ENCODE assay signal across 8 mouse cellular contexts in genomic region chr6:143152321-143152827, GRCm38 (mm10). TPM values are rescaled to one million over a fixed set of nuclear protein-coding genes. Genes with fewer than 3 reads are reported as not detected.
DNase-seq lines count a peak whose midpoint lies in the region; ATAC-seq and TF ChIP-seq lines count a peak whose summit lies in the region.

No protein-coding gene starts in this region.

- no peaks in the 10 kb centered on the region for H3K36me3 ChIP-seq in heart, embryonic 10.5 days
- no peaks in the 10 kb centered on the region for H3K36me3 ChIP-seq in kidney, embryonic 14.5 days (ENCODE audit: control insufficient read depth, insufficient read depth, low read length)
- H3K36me3 ChIP-seq in forebrain, embryonic 15.5 days: no peaks in the 10 kb centered on the region
- no peaks in the 10 kb centered on the region for H3K36me3 ChIP-seq in heart, adult 2 months (ENCODE audit: control insufficient read depth, insufficient read depth, low read length)

- no peaks in the 10 kb centered on the region for H3K79me2 ChIP-seq in heart, adult 2 months (replicated peaks; ENCODE audit: control insufficient read depth, insufficient read depth, low read length)

- H3K4me2 ChIP-seq in kidney, embryonic 14.5 days (replicated peaks; ENCODE audit: low read depth, low read length): no peak overlapping the region; the same call in 1 of the 2 replicates
- H3K4me2 ChIP-seq in forebrain, embryonic 15.5 days (replicated peaks): no peak overlapping the region

- no peak overlapping the region for H3K27ac ChIP-seq in heart, embryonic 10.5 days
- H3K27ac ChIP-seq in kidney, embryonic 14.5 days (ENCODE audit: low read depth, low read length): peak overlapping the region; percentile 57
- no peak overlapping the region for H3K27ac ChIP-seq in forebrain, embryonic 15.5 days (replicated peaks)
- no peak overlapping the region for H3K27ac ChIP-seq in heart, adult 2 months

- H3K27me3 ChIP-seq in heart, embryonic 10.5 days (ENCODE audit: insufficient read depth, poor library complexity, severe bottlenecking): no peaks in the 10 kb centered on the region
- H3K27me3 ChIP-seq in kidney, embryonic 14.5 days (ENCODE audit: control insufficient read depth, insufficient read depth, low read length): no peaks in the 10 kb centered on the region
- H3K27me3 ChIP-seq in forebrain, embryonic 15.5 days: no peaks in the 10 kb centered on the region
- H3K27me3 ChIP-seq in heart, adult 2 months (ENCODE audit: control insufficient read depth, insufficient read depth, low read length): no peaks in the 10 kb centered on the region

- no peak for TF ChIP-seq POLR2A in heart, adult 2 months (IDR thresholded peaks at IDR 0.05; ENCODE audit: insufficient read depth, low read depth, low read length)

- no peak overlapping the region for H3K9ac ChIP-seq in kidney, embryonic 14.5 days (ENCODE audit: low read depth, low read length)
- H3K9ac ChIP-seq in forebrain, embryonic 15.5 days (replicated peaks): no peak overlapping the region
- H3K9ac ChIP-seq in heart, adult 2 months (ENCODE audit: low read depth, low read length): no peak overlapping the region

- ATAC-seq in kidney, embryonic 14.5 days (ENCODE audit: low FRiP score, low TSS enrichment): peak; percentile 75
- ATAC-seq in forebrain, embryonic 15.5 days (replicated peaks): no peak

- peak; percentile 20 to 23 for DNase-seq in heart, postnatal 10 days
- DNase-seq in heart, embryonic 10.5 days (ENCODE audit: low spot score): no peak
- peak; percentile 49 to 58 for DNase-seq in adrenal gland, postnatal 36 days
- DNase-seq in neural tube, embryonic 10.5 days (ENCODE audit: extremely low spot score, low spot score): peak; percentile 30
- no peak for DNase-seq in urinary bladder, adult 18-20 months (ENCODE audit: low spot score in 2 of 2)
- no peak for DNase-seq in heart, adult 2 months

- no peaks in the 10 kb centered on the region for H3K9me3 ChIP-seq in heart, embryonic 10.5 days
- H3K9me3 ChIP-seq in kidney, embryonic 14.5 days (ENCODE audit: control insufficient read depth, low read length): no peaks in the 10 kb centered on the region
- no peaks in the 10 kb centered on the region for H3K9me3 ChIP-seq in forebrain, embryonic 15.5 days

- H3K4me3 ChIP-seq in heart, embryonic 10.5 days: no peak overlapping the region
- H3K4me3 ChIP-seq in kidney, embryonic 14.5 days (ENCODE audit: low read length): no peak overlapping the region
- H3K4me3 ChIP-seq in forebrain, embryonic 15.5 days: no peak overlapping the region
- no peak overlapping the region for H3K4me3 ChIP-seq in heart, adult 2 months

- no peak for TF ChIP-seq CTCF in heart, adult 2 months (IDR thresholded peaks at IDR 0.05)

- 77% methylated on average over 9 of the region's 9 CpGs for WGBS in heart, embryonic 10.5 days
- WGBS in kidney, embryonic 14.5 days: 7% methylated on average over 9 of the region's 9 CpGs
- WGBS in forebrain, embryonic 15.5 days: 24% methylated on average over 9 of the region's 9 CpGs
- WGBS in heart, adult 2 months: 59% methylated on average over 9 of the region's 9 CpGs

- 0 out of 2 replicates have a peak, but pooled peaks cover 3% of the 10 kb centered on the region for H3K4me1 ChIP-seq in heart, embryonic 10.5 days
- H3K4me1 ChIP-seq in kidney, embryonic 14.5 days (ENCODE audit: control insufficient read depth, insufficient read depth, low read length): peaks cover 29% of the 10 kb centered on the region
- no peaks in the 10 kb centered on the region for H3K4me1 ChIP-seq in forebrain, embryonic 15.5 days
- H3K4me1 ChIP-seq in heart, adult 2 months (ENCODE audit: control insufficient read depth, insufficient read depth, low read length): peaks cover 2% of the 10 kb centered on the region

- intact Hi-C loops in heart, postnatal 10 days (cut with DNase I): no loop called here
- intact Hi-C loops in heart, adult 2 months (cut with DNase I): no loop called here

- no peak for TF ChIP-seq EP300 in heart, adult 2 months (IDR thresholded peaks at IDR 0.05; ENCODE audit: insufficient read depth, low read depth, low read length)

RNA-seq across cellular contexts. Expression of gene Etnk1, which starts 14.6 kb away (rescaled TPM):
- 10 to 100 TPM; 28.5 to 29.4 TPM for total RNA-seq in heart, postnatal 10 days (2021)
- 16.2 and 18.1 TPM in 2 replicates for polyA plus RNA-seq in heart, embryonic 10.5 days (2016; fragmentation: Nextera tagmentation; extraction: Ambion mirVana)
- 100 to 1,000 TPM; 115 to 119 TPM for total RNA-seq in adrenal gland, postnatal 36 days (2021)
- 19.7 and 33.1 TPM in 2 replicates for polyA plus RNA-seq in kidney, embryonic 14.5 days (2014; fragmentation: Nextera tagmentation; extraction: Ambion mirVana)
- polyA plus RNA-seq in forebrain, embryonic 15.5 days (2015; fragmentation: Nextera tagmentation; extraction: Ambion mirVana): 31.8 and 33.5 TPM in 2 replicates
- total RNA-seq in heart, adult 2 months (2021): 10 to 100 TPM; 27.0 to 27.6 TPM
- 13.5 and 25.7 TPM in 2 replicates for polyA plus RNA-seq in heart, adult 2 months (2012; rRNA removed)

RNA-seq across cellular contexts. Expression of gene C2cd5, which starts 52.4 kb away (rescaled TPM):
- 10 to 100 TPM; 23.9 to 27.0 TPM for total RNA-seq in heart, postnatal 10 days (2021)
- 27.3 and 28.5 TPM in 2 replicates for polyA plus RNA-seq in heart, embryonic 10.5 days (2016; fragmentation: Nextera tagmentation; extraction: Ambion mirVana)
- 10 to 100 TPM; 18.3 to 19.2 TPM for total RNA-seq in adrenal gland, postnatal 36 days (2021)
- 16.8 and 34.5 TPM in 2 replicates for polyA plus RNA-seq in kidney, embryonic 14.5 days (2014; fragmentation: Nextera tagmentation; extraction: Ambion mirVana)
- polyA plus RNA-seq in forebrain, embryonic 15.5 days (2015; fragmentation: Nextera tagmentation; extraction: Ambion mirVana): 44.2 and 44.9 TPM in 2 replicates
- total RNA-seq in heart, adult 2 months (2021): 10 to 100 TPM in 1 of 2 experiments, 1 to 10 TPM in 1; 9.9 to 10.7 TPM
- polyA plus RNA-seq in heart, adult 2 months (2012; rRNA removed): 8.6 and 12.0 TPM in 2 replicates

Comparison
In these comparisons a context has a peak if more than half of its experiments do, and no peak if none do; other contexts are left out.
1. DNase-seq: peak in heart, postnatal 10 days (2 of 2), adrenal gland, postnatal 36 days (2 of 2) and neural tube, embryonic 10.5 days (single experiment); none in heart, embryonic 10.5 days (single experiment), urinary bladder, adult 18-20 months (0 of 2) and heart, adult 2 months (0 of 2).